Mouse (Mus musculus) layer of hippocampus, adult 8-10 months (tissue): ENCODE measurements around the gene Irgm1. TPM values are rescaled to one million over a fixed set of nuclear protein-coding genes. Genes with fewer than 3 reads are reported as not detected.
A peak's percentile ranks its signal among the peaks of the same experiment; 100 is the strongest.
"Not testable (repeated sequence)": the region's sequence is repeated elsewhere in the genome, so short reads cannot be mapped to it uniquely, and the experiment has no call there.

Source experiments
- DNase-seq, 2 experiments: peaks; one replicate each; pipeline ENCODE4 v3.0.0; 2022; ENCODE audit warnings: low spot score in 2 of 2
- total RNA-seq, 4 experiments: library from RNA; stranded (reverse); gene quantifications; 2 replicates each; pipeline ENCODE4 v1.2.4; 2022

The Irgm1 gene
- total RNA-seq, 4 experiments from 2014 or later: 6.8 to 25.6 (median 12.4) TPM

GRCm38 (mm10) chr11:48833731-48834639 lies 37.5 kb downstream of the Irgm1 start:
- DNase-seq: peak; percentile 84 to 95

- DNase-seq: no peak
Observed at GRCm38 (mm10) chr11:48833078-48833730, 38.3 kb downstream of the Irgm1 start.

- DNase-seq: no peak
Observed at GRCm38 (mm10) chr11:48831273-48831672, 40.2 kb downstream of the Irgm1 start.

- no peak for DNase-seq
Observed at GRCm38 (mm10) chr11:48830279-48830678, 41.2 kb downstream of the Irgm1 start.

- DNase-seq: no peak
Observed at GRCm38 (mm10) chr11:48827926-48828325, 43.6 kb downstream of the Irgm1 start.

- no peak for DNase-seq
Observed at GRCm38 (mm10) chr11:48826752-48827096, 44.8 kb downstream of the Irgm1 start.

- not testable (repeated sequence) for DNase-seq
Observed at GRCm38 (mm10) chr11:48825979-48826751, 45.3 kb downstream of the Irgm1 start, which contains the start of the genes Trim7 and Gm12184. Trim7 (plus strand) TSS chr11:48826140. Gm12184 (minus strand) TSS chr11:48826655.

- no peak for DNase-seq
Observed at GRCm38 (mm10) chr11:48824311-48824830, 47.1 kb downstream of the Irgm1 start.

- peak in 1 of 2 experiments; percentile 53 for DNase-seq
Observed at GRCm38 (mm10) chr11:48823536-48823972, 47.9 kb downstream of the Irgm1 start.

- DNase-seq: no peak
Observed at GRCm38 (mm10) chr11:48822768-48823512, 48.5 kb downstream of the Irgm1 start.

GRCm38 (mm10) chr11:48821299-48821698 lies 50.2 kb downstream of the Irgm1 start:
- not testable (repeated sequence) for DNase-seq

- no peak for DNase-seq
Observed at GRCm38 (mm10) chr11:48820308-48820674, 51.2 kb downstream of the Irgm1 start.

- DNase-seq: no peak
Observed at GRCm38 (mm10) chr11:48819614-48820307, 51.7 kb downstream of the Irgm1 start.

GRCm38 (mm10) chr11:48818346-48818745 lies 53.1 kb downstream of the Irgm1 start:
- peak; percentile 84 to 90 for DNase-seq

GRCm38 (mm10) chr11:48817794-48818193 lies 53.7 kb downstream of the Irgm1 start:
- no peak for DNase-seq

- peak; percentile 98 for DNase-seq
Observed at GRCm38 (mm10) chr11:48816800-48817665, 54.5 kb downstream of the Irgm1 start, which contains the start of gene Trim41. Trim41 (minus strand) TSS chr11:48817353.

- peak; percentile 48 to 58 for DNase-seq
Observed at GRCm38 (mm10) chr11:48816281-48816781, 55.2 kb downstream of the Irgm1 start.

- DNase-seq: no peak
Observed at GRCm38 (mm10) chr11:48815851-48816250, 55.6 kb downstream of the Irgm1 start.

- no peak for DNase-seq
Observed at GRCm38 (mm10) chr11:48813782-48814181, 57.7 kb downstream of the Irgm1 start.
